Mouse (Mus musculus) kidney, adult 2 months (tissue): Measurements from ENCODE around the gene Dhrs7c. TPM values are rescaled to one million over a fixed set of nuclear protein-coding genes. Genes with fewer than 3 reads are reported as not detected.

Experiments used
- DNase-seq: peaks from one replicate; pipeline ENCODE4 v3.0.0; 2021
- H3K27ac ChIP-seq: fragments of 200-500 bp; 2 replicates; pipeline ENCODE4 v1.5.1; 2012; ENCODE audit warnings: low read depth, low read length, control low read depth, inconsistent platforms; ENCODE audit not compliant: insufficient read depth
- H3K27me3 ChIP-seq: fragments of 200-500 bp; replicated peaks from 2 replicates; pipeline ENCODE4 v1.6.1; 2012; ENCODE audit warnings: mild to moderate bottlenecking, moderate library complexity, low read length, inconsistent platforms; ENCODE audit not compliant: control insufficient read depth, insufficient read depth
- H3K36me3 ChIP-seq: fragments of 200-500 bp; 2 replicates; pipeline ENCODE4 v1.6.1; 2012; ENCODE audit warnings: mild to moderate bottlenecking, moderate library complexity, low read length, inconsistent platforms; ENCODE audit not compliant: control insufficient read depth, insufficient read depth
- H3K4me1 ChIP-seq: fragments of 200-500 bp; 2 replicates; pipeline ENCODE4 v1.6.1; 2011; ENCODE audit warnings: low read length; ENCODE audit not compliant: control insufficient read depth, insufficient read depth
- H3K4me3 ChIP-seq: fragments of 200-500 bp; 2 replicates; pipeline ENCODE4 v1.5.1; 2011; ENCODE audit warnings: mild to moderate bottlenecking, low read depth, low read length, control low read depth; ENCODE audit not compliant: insufficient read depth
- CTCF ChIP-seq: fragments of 200-500 bp; conservative IDR thresholded peaks from 2 replicates; pipeline ENCODE4 v1.5.1; 2011; ENCODE audit warnings: low read depth, mild to moderate bottlenecking, control low read depth, low read length, moderate library complexity, mixed read lengths; ENCODE audit not compliant: insufficient read depth, insufficient read length
- POLR2A ChIP-seq: fragments of 200-500 bp; IDR thresholded peaks from one replicate; pipeline ENCODE4 v1.6.1; 2011; ENCODE audit warnings: low read depth, low read length, control low read depth
- WGBS: fragments of 180-500 bp; shearing (Covaris S2); methylation state at CpG from one replicate; pipeline ENCODE4 v1.1.7; 2018; 5-methylcytosine and 5-hydroxymethylcytosine counted together
- polyA plus RNA-seq: library from polyadenylated mRNA; depleted of rRNA; stranded (reverse); fragments of >200 nt; gene quantifications from 2 replicates; pipeline ENCODE4 v1.2.3, GENCODE M21; 2012

Gene Dhrs7c
- polyA plus RNA-seq, 1 experiment, result 1.6 TPM

GRCm38 (mm10) chr11:67839810-67840209 is 41.8 kb downstream of the Dhrs7c start:
- DNase-seq, result no peak
- Histone ChIP-seq H3K27me3 (no peaks in the 10 kb centered on the region), H3K27ac (no peak overlapping the region), H3K4me1 (no peaks in the 10 kb centered on the region), H3K4me3 (no peak overlapping the region), H3K36me3 (no peaks in the 10 kb centered on the region)
- 86% methylated on average over 1 of the region's 1 CpGs for WGBS
- TF ChIP-seq POLR2A (no peak), CTCF (no peak)

- Histone ChIP-seq H3K4me1 (no peaks in the 10 kb centered on the region), H3K36me3 (no peaks in the 10 kb centered on the region), H3K27me3 (no peaks in the 10 kb centered on the region), H3K27ac (no peak overlapping the region), H3K4me3 (no peak overlapping the region)
- no peak for DNase-seq
- WGBS, result 88% methylated on average over 4 of the region's 4 CpGs
- TF ChIP-seq POLR2A (no peak), CTCF (no peak)
Measured at GRCm38 (mm10) chr11:67845193-67845592, 47.2 kb downstream of the Dhrs7c start.

GRCm38 (mm10) chr11:67851770-67852169 is 53.8 kb downstream of the Dhrs7c start:
- Histone ChIP-seq H3K27ac (no peak overlapping the region), H3K36me3 (no peaks in the 10 kb centered on the region), H3K4me3 (no peak overlapping the region), H3K4me1 (no peaks in the 10 kb centered on the region), H3K27me3 (no peaks in the 10 kb centered on the region)
- 61% methylated on average over 5 of the region's 5 CpGs for WGBS
- no peak for DNase-seq
- TF ChIP-seq POLR2A, result no peak
- no peak for TF ChIP-seq CTCF

- H3K4me1 ChIP-seq, result no peaks in the 10 kb centered on the region
- no peak for DNase-seq
- no peak overlapping the region for H3K27ac ChIP-seq
- TF ChIP-seq CTCF (no peak), POLR2A (no peak)
- 40% methylated on average over 6 of the region's 6 CpGs for WGBS
- H3K4me3 ChIP-seq, result no peak overlapping the region
- no peaks in the 10 kb centered on the region for H3K36me3 ChIP-seq
- H3K27me3 ChIP-seq, result no peaks in the 10 kb centered on the region
Measured at GRCm38 (mm10) chr11:67853996-67854395, 56.0 kb downstream of the Dhrs7c start.

- H3K36me3 ChIP-seq, result no peaks in the 10 kb centered on the region
- TF ChIP-seq POLR2A (no peak), CTCF (peak; percentile 62)
- H3K27ac ChIP-seq, result no peak overlapping the region
- no peaks in the 10 kb centered on the region for H3K27me3 ChIP-seq
- WGBS, result 38% methylated on average over 2 of the region's 2 CpGs
- DNase-seq, result peak; percentile 39
- H3K4me3 ChIP-seq, result no peak overlapping the region
- H3K4me1 ChIP-seq, result no peaks in the 10 kb centered on the region
Measured at GRCm38 (mm10) chr11:67855035-67855434, 57.0 kb downstream of the Dhrs7c start.

- Histone ChIP-seq H3K27ac (no peak overlapping the region), H3K27me3 (no peaks in the 10 kb centered on the region), H3K36me3 (no peaks in the 10 kb centered on the region), H3K4me1 (no peaks in the 10 kb centered on the region), H3K4me3 (no peak overlapping the region)
- WGBS, result 89% methylated on average over 9 of the region's 9 CpGs
- TF ChIP-seq POLR2A, result no peak
- no peak for TF ChIP-seq CTCF
- DNase-seq, result no peak
Measured at GRCm38 (mm10) chr11:67858518-67858917, 60.5 kb downstream of the Dhrs7c start.

- no peaks in the 10 kb centered on the region for H3K27me3 ChIP-seq
- no peaks in the 10 kb centered on the region for H3K4me1 ChIP-seq
- H3K36me3 ChIP-seq, result no peaks in the 10 kb centered on the region
- TF ChIP-seq CTCF, result no peak
- no peak for TF ChIP-seq POLR2A
- no peak overlapping the region for H3K27ac ChIP-seq
- DNase-seq, result no peak
- 67% methylated on average over 7 of the region's 7 CpGs for WGBS
- H3K4me3 ChIP-seq, result no peak overlapping the region
Measured at GRCm38 (mm10) chr11:67860743-67861398, 62.9 kb downstream of the Dhrs7c start.

GRCm38 (mm10) chr11:67861399-67861838 is 63.4 kb downstream of the Dhrs7c start:
- Histone ChIP-seq H3K27ac (no peak overlapping the region), H3K27me3 (no peaks in the 10 kb centered on the region), H3K4me3 (no peak overlapping the region), H3K36me3 (no peaks in the 10 kb centered on the region), H3K4me1 (no peaks in the 10 kb centered on the region)
- TF ChIP-seq POLR2A (no peak), CTCF (no peak)
- DNase-seq, result no peak
- 28% methylated on average over 7 of the region's 7 CpGs for WGBS
